2 mouse cellular contexts compared by ENCODE assay signal in genomic region chr17:29067416-29067815, GRCm38 (mm10). TPM values are rescaled to one million over a fixed set of nuclear protein-coding genes. Genes with fewer than 3 reads are reported as not detected.
"Had no signal": no experiment of that assay in that cellular context is flagged by ENCODE, and none has a peak within 500 bp of the region (broad histone marks: within the 10 kb centered on the region; RNA-seq: fewer than 3 reads in every experiment).

No protein-coding gene starts in this region.

RNA-seq across cellular contexts. Expression of gene Rab44, which starts 46.5 kb away (rescaled TPM):
- polyA plus RNA-seq: neural tube, embryonic 14.5 days; testis, adult 2 months had no signal
